Mouse (Mus musculus) MN1 (cell line): ENCODE results near the gene Src.
A peak's percentile ranks its signal among the peaks of the same experiment; 100 is the strongest.

Source experiments
- DNase-seq: peaks from one replicate; pipeline ENCODE4 v3.0.0-alpha.2; 2016; ENCODE audit warnings: low spot score

Src gene

DNA sequence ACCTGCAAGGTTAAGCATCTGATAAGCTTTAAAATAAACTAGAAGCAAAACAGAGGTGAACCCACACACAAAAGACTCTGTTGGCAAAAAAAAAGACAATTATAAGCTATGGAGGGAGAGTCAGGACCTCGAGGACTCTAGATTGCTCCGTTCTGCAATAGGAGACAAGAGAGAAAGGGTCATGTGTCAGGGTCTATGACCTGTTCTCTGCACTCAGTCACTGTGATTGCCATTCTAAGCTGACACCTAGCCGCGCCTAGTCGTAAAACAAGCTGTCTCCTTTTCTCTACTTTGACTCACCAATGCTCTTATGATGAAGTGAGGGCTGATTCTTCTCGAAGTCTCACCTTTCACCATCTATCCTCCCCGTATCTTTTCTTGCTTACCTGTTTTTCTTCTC lies 5.7 kb upstream of the Src start:
- DNase-seq, result no peak

DNA sequence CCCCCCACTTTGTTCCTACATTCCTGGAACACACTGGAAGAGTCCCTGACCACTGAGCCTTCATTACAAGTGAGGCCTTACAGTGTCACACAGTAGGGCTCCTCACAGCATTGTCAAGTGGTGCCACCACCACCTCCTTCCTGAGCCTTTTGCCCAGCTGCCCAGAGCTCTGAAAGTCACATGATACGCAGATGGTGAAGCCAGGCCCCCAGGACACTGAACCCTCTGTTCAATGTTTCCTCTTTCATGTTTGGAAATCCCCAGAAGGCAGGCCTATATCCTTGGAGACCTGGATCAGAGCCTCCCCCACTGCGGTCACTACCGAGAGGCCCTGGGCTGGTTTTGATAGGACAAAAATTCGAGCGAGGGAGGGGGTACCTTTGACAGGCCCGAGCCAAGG lies 1.0 kb upstream of the Src start:
- no peak for DNase-seq

GRCm38 (mm10) chr2:157418609-157419071 lies 396 bp downstream of the Src start:
- no peak for DNase-seq

DNA sequence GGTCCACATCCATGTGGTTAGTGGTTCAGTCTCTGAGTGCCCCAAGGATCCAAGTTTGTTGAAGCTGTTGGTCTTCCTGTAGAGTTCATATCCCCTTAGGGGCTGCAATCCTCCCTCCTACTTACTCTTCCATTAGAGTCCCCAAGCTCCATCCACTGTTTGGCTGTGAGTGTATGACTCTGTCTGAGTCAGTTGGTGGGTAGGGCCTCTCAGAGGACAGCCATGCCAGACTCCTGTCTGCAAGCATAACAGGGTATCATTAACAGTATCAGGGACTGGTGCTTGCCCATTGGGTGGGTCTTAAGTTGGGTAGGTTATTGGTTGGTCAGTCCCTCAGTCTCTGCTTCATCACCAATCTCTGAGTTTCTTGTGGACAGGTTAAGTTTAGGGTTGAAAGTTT lies 1.3 kb downstream of the Src start:
- DNase-seq, result no peak

DNA sequence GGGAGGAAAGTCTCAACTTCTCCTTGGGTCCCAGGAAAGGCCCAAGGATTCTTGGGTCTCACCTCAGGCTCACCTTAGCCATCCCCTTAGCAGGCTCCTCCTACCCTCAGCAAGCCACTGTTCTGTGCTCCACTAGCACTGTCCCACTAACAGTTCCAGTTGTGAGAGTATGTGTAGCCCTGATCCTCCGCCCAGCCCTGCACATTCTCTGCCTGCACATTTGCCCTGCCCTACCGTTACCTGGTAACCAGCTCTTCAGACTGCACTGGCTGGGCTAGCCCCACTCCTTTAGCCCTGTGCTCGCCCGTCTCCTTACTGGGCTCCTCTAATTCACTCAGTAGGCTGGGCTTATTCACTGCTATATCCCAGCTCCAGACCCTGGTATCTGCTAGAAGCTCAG lies 2.2 kb downstream of the Src start:
- DNase-seq, result no peak

DNA sequence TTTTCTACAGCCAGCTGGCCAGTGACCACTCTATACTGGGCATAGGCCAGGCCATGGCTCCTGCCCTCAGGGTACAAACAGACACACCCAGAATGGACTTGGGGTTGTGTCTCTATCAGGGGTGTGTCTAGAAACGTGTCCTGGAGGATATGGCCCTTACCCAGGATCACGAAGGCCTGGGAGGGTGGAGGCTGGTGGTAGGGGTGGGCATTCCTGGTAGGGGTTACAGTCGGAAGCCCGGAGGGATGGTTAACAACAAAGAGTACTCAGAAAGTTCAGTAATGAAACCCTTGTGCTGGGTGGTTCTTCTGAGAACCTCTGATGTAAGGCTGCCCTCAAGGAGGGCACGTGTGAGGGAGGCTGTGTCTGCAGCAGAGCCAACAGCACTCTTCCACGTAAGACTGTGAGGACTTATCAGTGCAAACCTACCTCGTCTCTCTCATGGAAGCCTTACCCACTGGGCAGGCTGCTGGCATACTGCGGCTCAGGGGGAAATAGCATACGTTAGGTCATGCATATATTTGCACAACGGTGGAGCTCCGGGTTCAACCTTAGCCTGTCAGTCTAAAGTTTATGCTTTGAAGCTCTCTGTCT lies 3.9 kb downstream of the Src start:
- no peak for DNase-seq

DNA sequence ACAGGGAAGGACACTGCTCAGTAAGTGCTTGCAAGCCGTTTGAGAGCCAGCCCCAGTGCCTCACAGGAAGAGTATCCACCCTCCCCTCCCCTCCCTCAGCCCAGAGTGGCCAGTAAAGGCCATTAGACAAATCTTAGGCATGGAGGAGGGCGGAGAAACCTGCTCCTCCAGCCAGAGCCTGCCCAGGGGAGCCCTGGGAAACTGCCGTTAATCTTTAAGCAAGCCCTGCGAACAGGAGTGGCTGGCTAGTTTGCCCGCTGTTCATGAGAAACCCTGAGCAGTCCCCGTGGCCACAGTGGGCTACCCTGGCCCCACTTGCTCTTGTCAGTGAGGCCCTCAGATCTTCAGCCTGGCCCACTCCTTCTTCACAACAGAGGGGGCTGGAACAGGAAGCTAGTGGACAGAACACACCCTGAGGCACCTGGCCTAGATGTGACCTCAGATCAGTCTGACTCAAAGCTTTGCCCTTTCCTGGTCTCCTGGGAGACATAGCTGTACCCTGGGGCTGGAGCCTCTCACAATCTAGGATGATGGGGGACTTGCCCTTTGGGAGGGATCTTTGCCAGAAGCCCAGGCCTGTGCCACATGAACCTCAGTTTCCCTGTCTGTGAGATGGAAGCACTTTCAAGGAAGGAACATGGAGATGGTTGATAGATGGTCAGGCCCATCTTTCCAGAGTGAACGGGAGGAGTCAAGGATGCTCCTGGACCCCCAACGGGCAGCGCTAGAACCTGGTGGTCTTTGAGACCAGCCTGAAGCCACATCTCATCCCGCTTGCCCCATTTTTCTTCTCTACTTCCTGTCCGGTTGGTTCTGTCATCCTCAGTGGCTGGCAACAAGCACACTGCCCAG lies 4.8 kb downstream of the Src start:
- DNase-seq, result peak; percentile 88

GRCm38 (mm10) chr2:157423706-157424125 lies 5.5 kb downstream of the Src start:
- DNase-seq, result peak; percentile 45

DNA sequence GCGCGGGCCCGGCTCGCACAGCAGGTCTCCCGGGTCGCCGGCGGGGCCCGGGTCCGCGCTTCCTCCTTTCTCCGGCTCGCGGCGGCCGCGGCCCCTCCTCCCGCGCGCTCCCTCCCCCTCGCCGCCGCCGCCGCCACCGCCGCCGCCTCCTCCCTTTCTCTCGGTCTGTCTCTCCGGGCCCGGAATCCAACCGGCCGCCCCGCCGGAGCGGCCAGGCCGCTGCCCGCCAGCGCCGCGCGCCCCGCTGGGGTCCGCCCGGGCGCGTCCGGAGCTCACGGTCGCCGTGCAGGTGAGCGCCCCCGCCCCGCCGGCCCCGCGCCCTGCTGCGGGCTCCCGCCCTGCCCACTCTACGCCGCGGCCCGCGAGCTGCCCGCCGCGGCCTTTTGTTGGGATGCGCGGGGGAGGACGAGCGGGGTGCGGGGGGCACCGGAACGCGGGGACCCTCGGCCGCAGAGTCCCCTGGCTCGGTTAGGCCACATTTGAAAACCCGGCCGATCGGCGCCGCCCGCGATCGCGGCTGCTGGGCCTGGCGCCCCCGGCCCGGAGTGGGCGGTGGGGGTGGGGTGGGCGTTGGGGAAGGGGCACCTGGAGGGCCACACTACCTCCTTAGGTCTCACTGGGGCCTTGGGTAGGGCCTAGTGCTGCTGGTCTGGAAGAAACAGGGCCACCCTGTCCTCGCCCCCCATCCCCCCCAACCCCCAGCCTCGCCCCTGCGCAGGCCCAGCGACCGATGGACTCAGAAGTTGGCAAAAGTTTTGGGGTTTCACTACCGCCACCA lies 6.1 kb downstream of the Src start:
- peak; percentile 39 for DNase-seq

DNA sequence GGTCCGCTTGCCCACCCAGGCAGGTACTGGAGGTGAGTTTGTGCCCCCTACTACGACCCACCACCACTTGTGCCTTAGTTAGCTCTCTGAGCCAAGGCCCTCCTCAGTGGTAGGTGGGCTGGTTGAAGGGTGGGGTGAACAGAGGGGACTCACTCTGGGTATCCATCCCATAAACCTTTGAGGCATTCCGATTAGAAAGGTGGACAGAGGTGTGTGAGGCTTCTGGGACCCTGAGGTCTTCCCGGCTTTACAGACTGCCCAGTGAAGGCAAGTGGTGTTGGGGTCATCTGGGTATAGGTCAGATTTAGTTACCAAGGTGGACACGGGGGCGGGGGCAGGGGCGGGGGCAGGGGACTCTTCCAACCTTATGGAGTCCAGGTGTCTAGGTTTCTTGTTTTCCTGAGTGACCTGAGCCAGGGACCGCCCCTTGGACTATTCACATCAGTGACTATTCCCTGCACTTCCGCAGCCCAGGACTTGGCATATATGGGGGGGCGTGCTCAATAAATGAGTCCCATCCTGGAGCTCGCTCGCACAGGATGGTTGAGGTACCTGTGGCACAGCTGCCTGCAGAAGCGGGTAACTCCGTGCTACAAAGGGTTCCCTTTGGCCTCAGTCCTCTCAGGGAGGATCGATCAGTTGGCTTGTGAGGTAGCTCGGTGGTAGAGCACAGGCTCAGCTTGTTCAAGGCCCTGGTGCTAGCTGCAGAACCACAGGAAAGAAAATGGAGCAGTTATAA lies 6.8 kb downstream of the Src start:
- DNase-seq, result no peak

- DNase-seq, result no peak
Observed at GRCm38 (mm10) chr2:157425643-157425988, 7.4 kb downstream of the Src start.

GRCm38 (mm10) chr2:157426171-157426570 lies 7.9 kb downstream of the Src start:
- DNase-seq, result no peak

GRCm38 (mm10) chr2:157427164-157427563 lies 8.9 kb downstream of the Src start:
- DNase-seq, result no peak

DNA sequence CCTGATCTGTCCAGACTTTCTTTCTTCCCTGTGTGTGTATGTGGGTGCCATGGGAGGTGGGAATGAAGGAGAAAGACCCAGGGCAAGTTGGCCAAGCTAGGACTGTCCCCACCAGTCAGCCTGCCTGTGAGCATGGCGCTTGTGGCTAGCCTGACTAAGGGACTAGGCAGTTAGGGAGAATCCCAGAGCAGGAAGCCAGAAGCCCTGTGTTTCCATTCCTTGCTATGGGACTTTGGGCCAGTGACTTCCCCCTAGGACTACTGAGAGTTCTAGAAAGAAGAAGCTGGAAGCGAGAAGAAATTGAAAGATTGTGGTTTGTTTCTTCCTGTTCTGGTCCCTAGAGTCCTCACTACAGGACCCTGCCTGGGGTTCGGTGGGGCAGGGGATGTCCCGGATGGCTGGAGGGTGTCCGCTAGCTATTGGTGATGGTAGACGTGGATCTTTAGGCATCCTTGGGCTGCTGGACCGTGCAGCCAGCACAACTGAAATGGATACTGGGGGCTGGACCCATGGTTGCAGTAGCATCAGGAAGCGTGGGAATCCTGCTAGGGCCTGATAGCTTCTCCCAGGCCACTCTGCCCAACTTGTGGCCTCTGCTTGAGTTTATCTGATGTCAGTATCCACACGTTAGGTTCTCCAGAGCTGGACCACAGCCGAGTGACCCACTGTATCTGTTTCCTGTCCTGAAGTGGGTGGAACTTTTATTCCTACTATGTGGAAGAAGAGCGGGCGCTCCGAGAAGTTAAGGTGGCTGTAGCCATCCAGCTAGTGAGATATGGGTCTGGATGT lies 10.3 kb downstream of the Src start:
- no peak for DNase-seq

- DNase-seq, result no peak
Observed at GRCm38 (mm10) chr2:157429735-157430134, 11.5 kb downstream of the Src start.

- no peak for DNase-seq
Observed at GRCm38 (mm10) chr2:157430667-157431429, 12.6 kb downstream of the Src start.

DNA sequence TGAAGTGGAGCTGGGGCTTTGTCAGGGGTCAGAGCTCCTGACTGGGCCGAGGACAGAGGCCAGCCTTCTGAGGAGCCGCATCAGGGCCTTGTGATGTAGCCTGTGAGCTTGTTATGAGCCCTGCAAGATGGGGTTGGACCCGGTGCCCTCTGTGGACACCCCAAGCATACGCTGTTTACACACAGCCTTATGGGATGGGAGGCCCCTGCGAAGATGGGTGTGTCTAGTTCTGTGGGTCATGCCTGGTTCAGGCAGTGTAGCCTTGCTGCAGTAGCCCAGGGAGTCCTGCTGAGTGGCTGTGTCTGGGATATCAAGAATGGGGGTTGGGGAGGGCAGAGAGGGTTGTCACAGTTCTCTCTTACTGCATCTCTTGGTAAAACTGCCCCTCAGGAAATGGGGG lies 13.7 kb downstream of the Src start:
- no peak for DNase-seq

DNA sequence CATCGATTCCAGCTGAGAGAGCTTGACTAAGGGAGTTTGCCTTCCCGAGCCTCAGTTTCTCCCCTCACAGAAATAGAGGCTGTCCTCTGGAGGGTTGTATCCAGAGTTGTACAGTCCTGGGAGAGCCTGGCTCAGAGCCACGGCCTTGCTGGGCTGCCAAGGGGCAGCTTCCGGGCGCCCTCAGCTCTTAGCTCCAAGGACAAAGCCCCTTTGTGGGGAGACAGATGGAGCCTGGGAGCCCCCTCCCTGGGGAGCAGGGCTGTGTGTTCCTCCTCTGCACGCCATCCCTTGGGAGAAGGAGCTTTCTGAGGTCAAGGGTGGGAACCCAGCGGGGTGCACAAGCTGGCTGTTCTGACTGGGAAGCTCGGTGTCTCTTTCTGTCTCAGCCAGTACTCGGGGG lies 14.2 kb downstream of the Src start:
- no peak for DNase-seq

- DNase-seq, result no peak
Observed at GRCm38 (mm10) chr2:157434041-157434440, 15.8 kb downstream of the Src start.

- peak; percentile 63 for DNase-seq
Observed at GRCm38 (mm10) chr2:157434497-157434896, 16.3 kb downstream of the Src start.

DNA sequence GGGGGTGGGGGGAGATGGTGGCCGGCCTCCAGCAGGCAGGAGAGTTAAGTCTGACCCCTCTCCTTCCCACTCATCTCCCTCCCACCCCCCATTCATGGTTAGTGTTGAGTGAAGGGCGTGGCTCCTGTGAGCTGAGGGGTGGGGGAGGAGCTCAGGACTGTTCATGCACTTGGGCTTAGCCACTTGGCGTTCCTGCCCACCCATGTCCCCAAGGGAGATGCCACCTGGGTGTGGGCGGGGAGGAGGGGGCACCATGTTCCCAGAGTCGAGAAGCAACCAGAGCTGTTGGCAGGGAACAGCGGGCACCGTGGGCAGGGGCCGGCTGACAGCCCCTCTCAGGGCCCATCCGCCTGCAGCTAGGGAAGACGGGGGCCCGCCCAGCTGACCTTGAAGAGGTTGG lies 18.3 kb downstream of the Src start:
- DNase-seq, result no peak
